Mouse (Mus musculus) layer of hippocampus, adult 8-10 months (tissue): ENCODE measurements at regions not wholly inside any gene's neighbourhood (a gene's known extent, or its start where the extent isn't known, plus 50 kb on each side); places are given as distances from the start of the nearest gene placed in this dataset.

Experiments
- DNase-seq, 2 experiments: peaks; one replicate each; pipeline ENCODE4 v3.0.0; 2022; ENCODE audit warnings: low spot score in 2 of 2

GRCm38 (mm10) chr13:101935843-101936242 lies 167.8 kb upstream of the Pik3r1 start:
- DNase-seq = no peak

GRCm38 (mm10) chr13:101954521-101954920 lies 186.5 kb upstream of the Pik3r1 start:
- no peak for DNase-seq

- no peak for DNase-seq
Observed at GRCm38 (mm10) chr13:101955806-101956418, 187.9 kb upstream of the Pik3r1 start.

- DNase-seq = no peak
Observed at GRCm38 (mm10) chr13:101957782-101958181, 189.8 kb upstream of the Pik3r1 start.

- DNase-seq = no peak
Observed at GRCm38 (mm10) chr13:101965537-101965936, 197.5 kb upstream of the Pik3r1 start.

- DNase-seq = no peak
Observed at GRCm38 (mm10) chr13:101966799-101967397, 198.9 kb upstream of the Pik3r1 start.

GRCm38 (mm10) chr13:101967466-101967865 lies 199.4 kb upstream of the Pik3r1 start:
- DNase-seq = no peak

- DNase-seq = no peak
Observed at GRCm38 (mm10) chr13:101976766-101977165, 208.7 kb upstream of the Pik3r1 start.

- no peak for DNase-seq
Observed at GRCm38 (mm10) chr13:101980171-101980835, 212.3 kb upstream of the Pik3r1 start.

- no peak for DNase-seq
Observed at GRCm38 (mm10) chr13:101988637-101989413, 220.8 kb upstream of the Pik3r1 start.

- DNase-seq = no peak
Observed at GRCm38 (mm10) chr13:101991729-101992128, 223.7 kb upstream of the Pik3r1 start.

GRCm38 (mm10) chr13:101994779-101995178 lies 226.8 kb upstream of the Pik3r1 start:
- DNase-seq = no peak

- DNase-seq = no peak
Observed at GRCm38 (mm10) chr13:101995529-101995928, 227.5 kb upstream of the Pik3r1 start.

GRCm38 (mm10) chr13:101996144-101996543 lies 228.1 kb upstream of the Pik3r1 start:
- DNase-seq = no peak

GRCm38 (mm10) chr13:101997415-101997814 lies 229.4 kb upstream of the Pik3r1 start:
- no peak for DNase-seq

GRCm38 (mm10) chr13:102006565-102006964 lies 238.5 kb upstream of the Pik3r1 start:
- no peak for DNase-seq

- no peak for DNase-seq
Observed at GRCm38 (mm10) chr13:102011965-102012364, 243.9 kb upstream of the Pik3r1 start.

- DNase-seq = no peak
Observed at GRCm38 (mm10) chr13:102014514-102014913, 246.5 kb upstream of the Pik3r1 start.

- DNase-seq = no peak
Observed at GRCm38 (mm10) chr13:102014958-102015357, 246.9 kb upstream of the Pik3r1 start.

GRCm38 (mm10) chr13:102016518-102016917 lies 248.5 kb upstream of the Pik3r1 start:
- DNase-seq = no peak

GRCm38 (mm10) chr13:102022273-102022672 lies 254.3 kb upstream of the Pik3r1 start:
- no peak for DNase-seq

- DNase-seq = no peak
Observed at GRCm38 (mm10) chr13:102022757-102023156, 254.7 kb upstream of the Pik3r1 start.
